ENCODE assay signal across 8 mouse cellular contexts in genomic region chr10:67636569-67636968, GRCm38 (mm10).
A peak's percentile ranks its signal among the peaks of the same experiment; 100 is the strongest.
DNase-seq lines count a peak whose midpoint lies in the region; ATAC-seq and TF ChIP-seq lines count a peak whose summit lies in the region.

No protein-coding gene starts in this region.

- no peak for TF ChIP-seq POLR2A in bone marrow, adult 2 months (IDR thresholded peaks at IDR 0.05; ENCODE audit: borderline replicate concordance, control insufficient read depth, low read depth, low read length)

- peak overlapping the region; percentile 41 for H3K4me3 ChIP-seq in bone marrow, adult 2 months (replicated peaks; ENCODE audit: control insufficient read depth, low read depth, low read length)
- peak overlapping the region; percentile 23; the same call in 1 of the 2 replicates for H3K4me3 ChIP-seq in heart, postnatal 0 days (ENCODE audit: low read depth, low read length)
- H3K4me3 ChIP-seq in limb, embryonic 13.5 days = peak overlapping the region; percentile 23
- no peak overlapping the region for H3K4me3 ChIP-seq in midbrain, embryonic 14.5 days (replicated peaks; ENCODE audit: low read depth, low read length)

- under 1% methylated on average over 13 of the region's 13 CpGs for WGBS in bone marrow, adult 2 months
- 5% methylated on average over 13 of the region's 13 CpGs for WGBS in heart, postnatal 0 days
- WGBS in limb, embryonic 13.5 days = 2% methylated on average over 13 of the region's 13 CpGs
- under 1% methylated on average over 13 of the region's 13 CpGs for WGBS in midbrain, embryonic 14.5 days

- no peak for ATAC-seq in heart, postnatal 0 days (ENCODE audit: insufficient read depth, low read depth)
- ATAC-seq in limb, embryonic 13.5 days (ENCODE audit: low FRiP score, low read depth) = 0 out of 2 replicates have a peak, but pooled peaks have one; percentile 59
- no peak for ATAC-seq in midbrain, embryonic 14.5 days (ENCODE audit: low FRiP score, low TSS enrichment)

- no peak overlapping the region for H3K9ac ChIP-seq in heart, postnatal 0 days (replicated peaks; ENCODE audit: low read depth, low read length)
- no peak overlapping the region; the same call in 1 of the 2 replicates for H3K9ac ChIP-seq in limb, embryonic 13.5 days
- H3K9ac ChIP-seq in midbrain, embryonic 14.5 days (replicated peaks; ENCODE audit: low read length) = no peak overlapping the region

- no peaks in the 10 kb centered on the region for H3K9me3 ChIP-seq in heart, postnatal 0 days (replicated peaks; ENCODE audit: control insufficient read depth, low read length)
- 0 out of 2 replicates have a peak, but pooled peaks cover 3% of the 10 kb centered on the region for H3K9me3 ChIP-seq in limb, embryonic 13.5 days
- no peaks in the 10 kb centered on the region for H3K9me3 ChIP-seq in midbrain, embryonic 14.5 days (ENCODE audit: control insufficient read depth, low read length)

- H3K27me3 ChIP-seq in heart, postnatal 0 days (ENCODE audit: control insufficient read depth, insufficient read depth, low read length) = no peaks in the 10 kb centered on the region
- no peaks in the 10 kb centered on the region for H3K27me3 ChIP-seq in limb, embryonic 13.5 days
- no peaks in the 10 kb centered on the region for H3K27me3 ChIP-seq in midbrain, embryonic 14.5 days (ENCODE audit: control insufficient read depth, insufficient read depth, low read length)

- TF ChIP-seq EP300 in heart, postnatal 0 days (IDR thresholded peaks at IDR 0.05; ENCODE audit: low read depth) = no peak

- H3K4me1 ChIP-seq in bone marrow, adult 2 months (ENCODE audit: control insufficient read depth, insufficient read depth, low read length) = no peaks in the 10 kb centered on the region
- H3K4me1 ChIP-seq in heart, postnatal 0 days (ENCODE audit: control insufficient read depth, insufficient read depth) = no peaks in the 10 kb centered on the region
- H3K4me1 ChIP-seq in limb, embryonic 13.5 days = peaks cover 17% of the 10 kb centered on the region
- H3K4me1 ChIP-seq in midbrain, embryonic 14.5 days (ENCODE audit: control insufficient read depth, insufficient read depth, low read length) = peaks cover 8% of the 10 kb centered on the region; the same call in 1 of the 2 replicates

- TF ChIP-seq CTCF in bone marrow, adult 2 months (IDR thresholded peaks at IDR 0.05; ENCODE audit: control insufficient read depth, insufficient read depth, low read length) = no peak
- TF ChIP-seq CTCF in heart, postnatal 0 days (IDR thresholded peaks at IDR 0.05; ENCODE audit: low read depth) = no peak

- peak overlapping the region; percentile 37; the same call in 1 of the 2 replicates for H3K4me2 ChIP-seq in heart, postnatal 0 days (ENCODE audit: low read depth, low read length)
- peak overlapping the region; percentile 59 for H3K4me2 ChIP-seq in limb, embryonic 13.5 days (replicated peaks)
- H3K4me2 ChIP-seq in midbrain, embryonic 14.5 days (ENCODE audit: low read length) = peak overlapping the region; percentile 41

- H3K36me3 ChIP-seq in heart, postnatal 0 days (replicated peaks; ENCODE audit: control insufficient read depth, insufficient read depth, low read length) = no peaks in the 10 kb centered on the region
- H3K36me3 ChIP-seq in limb, embryonic 13.5 days = no peaks in the 10 kb centered on the region
- H3K36me3 ChIP-seq in midbrain, embryonic 14.5 days (ENCODE audit: control insufficient read depth, insufficient read depth, low read length) = no peaks in the 10 kb centered on the region

- peak; percentile 53 to 64 for DNase-seq in CD8-positive naive resting alpha-beta T cell, adult 2 months (ENCODE audit: low read depth in 2 of 2, low spot score in 2 of 2)
- DNase-seq in heart, postnatal 0 days (ENCODE audit: low spot score) = no peak
- DNase-seq in midbrain, embryonic 14.5 days = peak; percentile 49
- peak; percentile 82 for DNase-seq in thymus, postnatal 0 days (ENCODE audit: low spot score)
- no peak for DNase-seq in cerebellum, adult 9-10 months
- no peak for DNase-seq in right cerebral cortex, postnatal 25 days

- H3K27ac ChIP-seq in bone marrow, adult 2 months (ENCODE audit: control insufficient read depth, insufficient read depth, low read depth, low read length, poor library complexity) = no peak overlapping the region
- H3K27ac ChIP-seq in heart, postnatal 0 days (ENCODE audit: low read depth) = no peak overlapping the region
- H3K27ac ChIP-seq in limb, embryonic 13.5 days = no peak overlapping the region
- no peak overlapping the region for H3K27ac ChIP-seq in midbrain, embryonic 14.5 days (replicated peaks; ENCODE audit: low read depth, low read length)

Comparison
In these comparisons a context has a peak if more than half of its experiments do, and no peak if none do; other contexts are left out.
1. DNase-seq: peak in CD8-positive naive resting alpha-beta T cell, adult 2 months (2 of 2), midbrain, embryonic 14.5 days (single experiment) and thymus, postnatal 0 days (single experiment); none in heart, postnatal 0 days (single experiment), cerebellum, adult 9-10 months (single experiment) and right cerebral cortex, postnatal 25 days (single experiment).
2. Peak in every context shown above with its lines, with median percentiles within 50 percentile points of each other: H3K4me2 ChIP-seq.